Mouse (Mus musculus) liver (tissue): ENCODE results near the gene Rassf7.

Experiments used
- DNase-seq: peaks from one replicate; pipeline ENCODE4 v3.0.0-alpha.2; 2020; ENCODE audit warnings: mixed read lengths

Rassf7 gene

GRCm38 (mm10) chr7:141215101-141215879 lies at the start of gene Rassf7:
Gene Rassf7 (plus strand): TSS chr7:141215860.
- peak; percentile 99 for DNase-seq

GRCm38 (mm10) chr7:141167901-141168517 lies 47.7 kb upstream of the Rassf7 start:
- peak; percentile 67 for DNase-seq

GRCm38 (mm10) chr7:141168518-141168953 lies 47.1 kb upstream of the Rassf7 start:
- peak; percentile 81 for DNase-seq

- DNase-seq = no peak
Observed at GRCm38 (mm10) chr7:141169300-141169699, 46.4 kb upstream of the Rassf7 start.

- DNase-seq = no peak
Observed at GRCm38 (mm10) chr7:141169866-141170265, 45.8 kb upstream of the Rassf7 start.

- peak; percentile 91 for DNase-seq
Observed at GRCm38 (mm10) chr7:141172116-141173006, 43.3 kb upstream of the Rassf7 start, which contains the start of gene Rnh1. Gene Rnh1 (minus strand): TSS chr7:141172857.

GRCm38 (mm10) chr7:141173323-141173850 lies 42.3 kb upstream of the Rassf7 start:
- DNase-seq = no peak

GRCm38 (mm10) chr7:141175068-141175467 lies 40.6 kb upstream of the Rassf7 start:
- DNase-seq = no peak

GRCm38 (mm10) chr7:141176173-141176572 lies 39.5 kb upstream of the Rassf7 start:
- DNase-seq = peak; percentile 90

- no peak for DNase-seq
Observed at GRCm38 (mm10) chr7:141188194-141188593, 27.5 kb upstream of the Rassf7 start.

GRCm38 (mm10) chr7:141188733-141189132 lies 26.9 kb upstream of the Rassf7 start:
- no peak for DNase-seq

- DNase-seq = no peak
Observed at GRCm38 (mm10) chr7:141190220-141190619, 25.4 kb upstream of the Rassf7 start.

- no peak for DNase-seq
Observed at GRCm38 (mm10) chr7:141191036-141191435, 24.6 kb upstream of the Rassf7 start.

- DNase-seq = no peak
Observed at GRCm38 (mm10) chr7:141191796-141192685, 23.6 kb upstream of the Rassf7 start.

- peak; percentile 21 for DNase-seq
Observed at GRCm38 (mm10) chr7:141192776-141193347, 22.8 kb upstream of the Rassf7 start.

GRCm38 (mm10) chr7:141193348-141193856 lies 22.3 kb upstream of the Rassf7 start:
- DNase-seq = peak; percentile 48

GRCm38 (mm10) chr7:141193948-141194347 lies 21.7 kb upstream of the Rassf7 start, which contains the start of the genes Hras and Lrrc56:
Gene Hras (minus strand): TSS chr7:141194005.
Gene Lrrc56 (plus strand): TSS chr7:141194157.
- DNase-seq = peak; percentile 99

GRCm38 (mm10) chr7:141194409-141194808 lies 21.3 kb upstream of the Rassf7 start:
- no peak for DNase-seq

- peak; percentile 98 for DNase-seq
Observed at GRCm38 (mm10) chr7:141194830-141195229, 20.8 kb upstream of the Rassf7 start.

- DNase-seq = no peak
Observed at GRCm38 (mm10) chr7:141195754-141196153, 19.9 kb upstream of the Rassf7 start.
